Mouse (Mus musculus) liver, embryonic 11.5 days (tissue): ENCODE results near the gene Snapc5. TPM values are rescaled to one million over a fixed set of nuclear protein-coding genes. Genes with fewer than 3 reads are reported as not detected.

Source experiments
- ATAC-seq: fragments of 200-750 bp; cut with Nextera tagmentation; replicated peaks from 2 replicates; pipeline ENCODE4 v1.8.0; 2017; ENCODE audit warnings: moderate number of reproducible peaks, mild to moderate bottlenecking, moderate TSS enrichment, moderate library complexity; ENCODE audit not compliant: low FRiP score
- DNase-seq: peaks from one replicate; pipeline ENCODE4 v3.0.0-alpha.2; 2017; ENCODE audit warnings: low spot score
- H3K27ac ChIP-seq: fragments of 300-500 bp; sonication (generic); 2 replicates; pipeline ENCODE4 v1.5.1; 2014; ENCODE audit warnings: mild to moderate bottlenecking, low read depth, low read length, control low read depth
- H3K27me3 ChIP-seq: fragments of 300-500 bp; sonication (generic); replicated peaks from 2 replicates; pipeline ENCODE4 v1.6.1; 2014; ENCODE audit warnings: low read length, mixed read lengths; ENCODE audit not compliant: control insufficient read depth, insufficient read depth
- H3K36me3 ChIP-seq: fragments of 300-500 bp; sonication (generic); 2 replicates; pipeline ENCODE4 v1.6.1; 2014; ENCODE audit warnings: mild to moderate bottlenecking, low read length, moderate library complexity, mixed read lengths; ENCODE audit not compliant: control insufficient read depth, insufficient read depth
- H3K4me1 ChIP-seq: fragments of 300-500 bp; sonication (generic); replicated peaks from 2 replicates; pipeline ENCODE4 v1.6.1; 2014; ENCODE audit warnings: low read length, mixed read lengths; ENCODE audit not compliant: control insufficient read depth, insufficient read depth
- H3K4me2 ChIP-seq: fragments of 300-500 bp; sonication (generic); 2 replicates; pipeline ENCODE4 v1.6.1; 2014; ENCODE audit warnings: mild to moderate bottlenecking, control low read depth, moderate library complexity
- H3K4me3 ChIP-seq: fragments of 300-500 bp; sonication (generic); 2 replicates; pipeline ENCODE4 v1.5.1; 2014; ENCODE audit warnings: low read depth, low read length, control low read depth
- H3K9ac ChIP-seq: fragments of 300-500 bp; sonication (generic); 2 replicates; pipeline ENCODE4 v1.6.1; 2014; ENCODE audit warnings: low read depth, low read length, control low read depth
- H3K9me3 ChIP-seq: fragments of 300-500 bp; sonication (generic); 2 replicates; pipeline ENCODE4 v1.6.1; 2016; ENCODE audit warnings: low read length, inconsistent platforms, mixed read lengths; ENCODE audit not compliant: control insufficient read depth
- WGBS: fragments of 180-500 bp; shearing (Covaris S2); extraction: QIAGEN DNeasy Blood & Tissue Kit; methylation state at CpG from one replicate; pipeline ENCODE4 v1.1.7; 2014; 5-methylcytosine and 5-hydroxymethylcytosine counted together
- microRNA-seq: library from miRNA; unstranded; fragments of <30 nt; microRNA quantifications from one replicate; pipeline ENCODE4, GENCODE M21; 2017; ENCODE audit warnings: borderline number of aligned reads
- polyA plus RNA-seq: library from polyadenylated mRNA; unstranded; fragments of >200 nt; fragmentation: Nextera tagmentation; extraction: Ambion mirVana; gene quantifications from 2 replicates; pipeline ENCODE4 v1.2.1, GENCODE M21; 2014

The Snapc5 gene
- polyA plus RNA-seq, 1 experiment from 2014 or later = 24.3 TPM

DNA sequence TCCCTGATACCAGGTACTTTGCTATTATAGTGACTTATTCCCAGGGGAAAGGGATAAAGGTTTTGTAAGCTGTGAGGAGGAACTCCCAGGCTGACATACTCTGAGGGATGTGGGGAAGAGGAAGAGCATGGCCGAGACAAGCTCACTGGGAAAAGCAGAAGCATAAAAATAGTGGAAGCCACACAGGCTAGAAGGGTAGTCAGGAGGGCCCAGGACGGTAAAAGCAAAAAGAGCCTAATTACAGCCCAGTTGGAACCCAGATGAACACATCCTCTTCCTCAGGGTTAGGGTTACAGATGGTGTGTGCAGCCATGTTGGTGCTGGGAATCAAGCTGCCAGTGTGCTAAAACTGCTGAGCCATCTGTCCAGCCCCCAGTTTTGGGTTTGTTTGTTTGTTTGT is 43.0 kb downstream of the Snapc5 start:
- Histone ChIP-seq H3K4me1 (no peaks in the 10 kb centered on the region; the same call in 1 of the 2 replicates), H3K4me2 (no peak overlapping the region), H3K36me3 (no peaks in the 10 kb centered on the region), H3K27me3 (no peaks in the 10 kb centered on the region), H3K27ac (no peak overlapping the region), H3K9me3 (no peaks in the 10 kb centered on the region), H3K4me3 (no peak overlapping the region), H3K9ac (no peak overlapping the region)
- no peak for DNase-seq
- WGBS = 57% methylated on average over 2 of the region's 2 CpGs
- ATAC-seq = no peak

- no peaks in the 10 kb centered on the region for H3K27me3 ChIP-seq
- DNase-seq (no peak), ATAC-seq (no peak)
- no peaks in the 10 kb centered on the region for H3K9me3 ChIP-seq
- H3K36me3 ChIP-seq = no peaks in the 10 kb centered on the region
- H3K4me1 ChIP-seq = peaks cover 5% of the 10 kb centered on the region
- H3K27ac ChIP-seq = no peak overlapping the region
- H3K4me3 ChIP-seq = no peak overlapping the region
- no peak overlapping the region for H3K9ac ChIP-seq
- no peak overlapping the region for H3K4me2 ChIP-seq
Observed at GRCm38 (mm10) chr9:64225805-64226204, 46.7 kb downstream of the Snapc5 start.

DNA sequence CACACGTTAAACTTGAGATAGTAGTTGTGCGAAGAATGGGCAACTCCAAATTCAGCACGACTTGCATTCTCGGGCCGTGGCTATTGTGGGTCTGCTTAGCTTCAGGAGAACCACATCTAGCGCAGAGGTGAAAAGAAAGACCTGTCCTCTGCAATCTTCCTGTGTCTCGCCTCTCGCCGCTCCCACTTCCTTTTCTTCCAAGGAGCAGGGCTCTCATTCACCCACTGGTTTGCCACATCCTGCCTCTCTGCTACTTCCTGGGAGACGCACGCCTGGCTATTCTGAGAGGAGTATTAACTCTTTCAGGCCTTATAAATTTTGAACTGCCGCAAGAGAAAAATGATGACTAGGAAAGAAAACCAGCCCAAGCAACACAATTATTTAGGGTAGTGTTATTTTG is 48.7 kb downstream of the Snapc5 start:
- H3K4me3 ChIP-seq = no peak overlapping the region
- no peak for DNase-seq
- H3K9me3 ChIP-seq = no peaks in the 10 kb centered on the region
- H3K4me1 ChIP-seq = peaks cover 5% of the 10 kb centered on the region
- no peaks in the 10 kb centered on the region for H3K27me3 ChIP-seq
- H3K36me3 ChIP-seq = no peaks in the 10 kb centered on the region
- H3K9ac ChIP-seq = no peak overlapping the region
- no peak overlapping the region for H3K27ac ChIP-seq
- no peak for ATAC-seq
- WGBS = 41% methylated on average over 12 of the region's 12 CpGs
- H3K4me2 ChIP-seq = peak overlapping the region; percentile 22; the same call in 1 of the 2 replicates

- no peaks in the 10 kb centered on the region for H3K36me3 ChIP-seq
- no peak overlapping the region for H3K4me2 ChIP-seq
- ATAC-seq (no peak), DNase-seq (no peak)
- no peak overlapping the region for H3K9ac ChIP-seq
- no peaks in the 10 kb centered on the region for H3K27me3 ChIP-seq
- H3K4me3 ChIP-seq = no peak overlapping the region
- H3K4me1 ChIP-seq = peaks cover 5% of the 10 kb centered on the region
- no peak overlapping the region for H3K27ac ChIP-seq
- no peaks in the 10 kb centered on the region for H3K9me3 ChIP-seq
Observed at GRCm38 (mm10) chr9:64228972-64229371, 49.9 kb downstream of the Snapc5 start.

GRCm38 (mm10) chr9:64231171-64231570 is 52.1 kb downstream of the Snapc5 start:
- H3K4me1 ChIP-seq = peaks cover 5% of the 10 kb centered on the region
- H3K27ac ChIP-seq = no peak overlapping the region
- no peak for ATAC-seq
- no peak overlapping the region for H3K4me3 ChIP-seq
- no peaks in the 10 kb centered on the region for H3K27me3 ChIP-seq
- no peaks in the 10 kb centered on the region for H3K9me3 ChIP-seq
- H3K36me3 ChIP-seq = no peaks in the 10 kb centered on the region
- 65% methylated on average over 5 of the region's 5 CpGs for WGBS
- no peak for DNase-seq
- no peak overlapping the region for H3K4me2 ChIP-seq
- H3K9ac ChIP-seq = no peak overlapping the region

- no peak overlapping the region for H3K9ac ChIP-seq
- no peaks in the 10 kb centered on the region for H3K36me3 ChIP-seq
- H3K4me3 ChIP-seq = no peak overlapping the region
- H3K27me3 ChIP-seq = no peaks in the 10 kb centered on the region
- H3K4me2 ChIP-seq = no peak overlapping the region
- WGBS = 80% methylated on average over 3 of the region's 3 CpGs
- H3K4me1 ChIP-seq = peaks cover 5% of the 10 kb centered on the region
- H3K27ac ChIP-seq = no peak overlapping the region
- DNase-seq (no peak), ATAC-seq (no peak)
- no peaks in the 10 kb centered on the region for H3K9me3 ChIP-seq
Observed at GRCm38 (mm10) chr9:64231674-64232073, 52.6 kb downstream of the Snapc5 start.

DNA sequence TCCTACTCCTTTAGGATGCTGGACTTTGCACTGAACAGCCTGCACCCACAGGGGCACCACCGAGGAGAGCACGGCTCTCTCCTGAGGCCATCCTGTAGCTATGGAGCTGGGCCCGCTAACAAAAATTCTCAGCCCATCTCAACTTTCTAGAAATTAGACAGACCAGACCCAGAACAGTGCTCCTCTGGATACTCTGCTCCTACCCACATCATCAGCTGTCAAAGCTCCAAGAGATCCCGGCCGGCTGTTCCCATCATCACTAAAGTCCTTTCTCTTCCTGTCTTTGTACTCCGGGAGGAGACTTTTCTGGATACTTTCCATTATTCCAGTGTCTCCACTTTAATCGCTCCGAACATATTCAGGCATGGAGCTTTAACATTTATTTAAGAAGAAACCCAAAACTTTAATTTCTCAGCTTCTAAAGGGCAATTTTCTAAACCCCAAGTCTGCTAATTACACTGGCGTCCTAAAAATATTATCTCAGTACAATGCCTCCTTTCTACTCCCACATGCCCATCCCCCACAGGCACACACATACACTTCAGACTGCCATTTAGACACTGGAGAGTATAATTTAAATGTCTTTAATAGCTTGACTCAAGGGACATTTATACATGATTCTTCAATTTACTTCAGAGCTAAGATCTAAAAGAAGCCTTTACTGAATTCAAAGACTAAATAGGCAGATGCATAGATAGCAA is 53.3 kb downstream of the Snapc5 start:
- Histone ChIP-seq H3K9ac (no peak overlapping the region), H3K4me1 (peaks cover 5% of the 10 kb centered on the region), H3K4me2 (no peak overlapping the region), H3K27me3 (no peaks in the 10 kb centered on the region), H3K36me3 (no peaks in the 10 kb centered on the region), H3K4me3 (no peak overlapping the region), H3K27ac (no peak overlapping the region), H3K9me3 (no peaks in the 10 kb centered on the region)
- 79% methylated on average over 9 of the region's 9 CpGs for WGBS
- ATAC-seq = no peak
- no peak for DNase-seq

Small RNA genes lying within 50 kb of the gene (microRNA-seq; reads per million reads assigned to microRNA genes)
- gene Gm24106 = not detected

Other genes with a start within 250 kb of the Snapc5 start
- 10.1 and 11.1 TPM in 2 replicates for gene Smad6, start 157.2 kb upstream of the Snapc5 start, polyA plus RNA-seq
- gene Lctl, start 62.1 kb upstream of the Snapc5 start, polyA plus RNA-seq = not detected in 2 replicates
- 45.5 and 47.1 TPM in 2 replicates for gene Zwilch, start 6.2 kb upstream of the Snapc5 start, polyA plus RNA-seq
- gene Rpl4, start 5.9 kb upstream of the Snapc5 start, polyA plus RNA-seq = 1,747 and 1,789 TPM in 2 replicates
- 2.5 and 5.4 TPM in 2 replicates for gene Uchl4, start 55.9 kb downstream of the Snapc5 start, polyA plus RNA-seq
- 68.1 and 74.5 TPM in 2 replicates for gene Map2k1, start 74.4 kb downstream of the Snapc5 start, polyA plus RNA-seq
- 361 and 387 TPM in 2 replicates for gene Tipin, start 102.3 kb downstream of the Snapc5 start, polyA plus RNA-seq
- gene Dis3l, start 162.0 kb downstream of the Snapc5 start, polyA plus RNA-seq = 18.2 and 21.3 TPM in 2 replicates
- 0.53 and 0.66 TPM in 2 replicates for gene Megf11, start 206.4 kb downstream of the Snapc5 start, polyA plus RNA-seq